In the genomic region with DNA sequence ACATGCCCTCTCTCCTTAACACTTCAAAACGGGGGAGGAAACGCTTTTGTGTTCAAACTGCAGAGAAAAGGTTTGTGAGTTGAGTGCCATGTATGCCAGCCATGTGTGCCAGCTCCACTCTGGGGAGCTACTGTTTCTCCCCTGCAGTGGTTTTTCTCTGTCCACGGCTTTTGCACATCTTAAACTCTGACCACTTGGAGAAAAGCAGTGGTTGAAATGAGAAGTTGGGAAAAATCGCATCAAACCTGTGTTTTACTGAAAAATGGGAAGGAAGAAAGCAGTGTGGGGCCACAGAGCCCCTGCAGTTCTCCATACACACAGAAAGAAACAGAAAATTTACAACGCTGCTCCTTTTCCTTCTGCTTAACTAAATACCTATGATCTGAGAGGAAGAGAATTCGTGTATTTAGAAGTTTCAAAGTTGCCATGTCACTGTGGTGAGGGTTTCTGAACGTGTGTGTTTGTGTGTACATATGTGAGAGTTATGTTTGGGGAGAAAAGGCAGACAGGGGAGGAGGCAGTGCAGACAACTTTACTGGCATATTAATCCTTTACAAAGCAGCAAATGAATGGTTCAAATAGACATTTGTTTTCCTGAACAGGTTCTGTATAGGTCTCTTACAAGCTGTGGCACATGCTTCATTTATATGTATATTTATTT, we compare ENCODE assay signal across 14 mouse cellular contexts.
DNase-seq lines count a peak whose midpoint lies in the region; ATAC-seq and TF ChIP-seq lines count a peak whose summit lies in the region.
"Had no signal": no experiment of that assay in that cellular context is flagged by ENCODE, and none has a peak within 500 bp of the region (broad histone marks: within the 10 kb centered on the region; RNA-seq: fewer than 3 reads in every experiment).

No protein-coding gene starts in this region.

- H3K9ac ChIP-seq in hindbrain, embryonic 11.5 days (ENCODE audit: low read depth, low read length) = peak overlapping the region; percentile 15; the same call in 1 of the 2 replicates
- H3K9ac ChIP-seq in midbrain, embryonic 16.5 days (ENCODE audit: low read depth, low read length) = peak overlapping the region; percentile 67
- no peak overlapping the region for H3K9ac ChIP-seq in liver, embryonic 12.5 days
- no peak overlapping the region for H3K9ac ChIP-seq in lung, postnatal 0 days (replicated peaks; ENCODE audit: low read depth)
- H3K9ac ChIP-seq: heart, embryonic 13.5 days; lung, embryonic 15.5 days had no signal

- TF ChIP-seq CTCF in lung, postnatal 0 days (IDR thresholded peaks at IDR 0.05) = no peak

- peak overlapping the region; percentile 60 for H3K27ac ChIP-seq in hindbrain, embryonic 11.5 days (ENCODE audit: low read depth, low read length)
- H3K27ac ChIP-seq in midbrain, embryonic 16.5 days (ENCODE audit: low read length) = peak overlapping the region; percentile 90
- no peak overlapping the region for H3K27ac ChIP-seq in liver, embryonic 12.5 days
- H3K27ac ChIP-seq in lung, postnatal 0 days (ENCODE audit: low read length) = no peak overlapping the region
- H3K27ac ChIP-seq: heart, embryonic 13.5 days; kidney, postnatal 0 days; lung, embryonic 15.5 days had no signal

- H3K4me1 ChIP-seq in hindbrain, embryonic 11.5 days (replicated peaks; ENCODE audit: control insufficient read depth, insufficient read depth, low read length) = peaks cover 11% of the 10 kb centered on the region; the same call in 1 of the 2 replicates
- peaks cover 45% of the 10 kb centered on the region for H3K4me1 ChIP-seq in midbrain, embryonic 16.5 days (ENCODE audit: control insufficient read depth, insufficient read depth, low read length)
- no peaks in the 10 kb centered on the region for H3K4me1 ChIP-seq in liver, embryonic 12.5 days
- no peaks in the 10 kb centered on the region for H3K4me1 ChIP-seq in lung, postnatal 0 days (ENCODE audit: insufficient read depth, low read depth, low read length)
- H3K4me1 ChIP-seq: heart, embryonic 13.5 days; lung, embryonic 15.5 days had no signal

- no peak for TF ChIP-seq EP300 in lung, postnatal 0 days (IDR thresholded peaks at IDR 0.05)

- H3K4me3 ChIP-seq in hindbrain, embryonic 11.5 days (ENCODE audit: low read depth, low read length) = no peak overlapping the region
- H3K4me3 ChIP-seq in midbrain, embryonic 16.5 days (ENCODE audit: low read depth, low read length) = peak overlapping the region; percentile 27
- H3K4me3 ChIP-seq in liver, embryonic 12.5 days = no peak overlapping the region
- H3K4me3 ChIP-seq in lung, postnatal 0 days (ENCODE audit: low read depth, low read length) = no peak overlapping the region
- H3K4me3 ChIP-seq: heart, embryonic 13.5 days; lung, embryonic 15.5 days; myocyte had no signal

- peak; percentile 15 to 37 for DNase-seq in layer of hippocampus, adult 18-20 months (ENCODE audit: low spot score in 2 of 2)
- DNase-seq in layer of hippocampus, adult 8-10 months (ENCODE audit: low spot score in 2 of 2) = no peak
- peak; percentile 53 to 64 for DNase-seq in cerebellum, postnatal 25 days
- no peak for DNase-seq in hindbrain, embryonic 11.5 days (ENCODE audit: low spot score)
- DNase-seq in MN1 (ENCODE audit: low spot score) = no peak
- DNase-seq in lung, postnatal 0 days (ENCODE audit: low spot score) = no peak
- DNase-seq: adrenal gland, postnatal 14 days had no signal

- H3K4me2 ChIP-seq in hindbrain, embryonic 11.5 days (replicated peaks; ENCODE audit: low read depth, low read length) = no peak overlapping the region
- H3K4me2 ChIP-seq in midbrain, embryonic 16.5 days (ENCODE audit: low read length) = peak overlapping the region; percentile 57
- no peak overlapping the region for H3K4me2 ChIP-seq in liver, embryonic 12.5 days
- no peak overlapping the region for H3K4me2 ChIP-seq in lung, postnatal 0 days (replicated peaks; ENCODE audit: low read depth, low read length)
- H3K4me2 ChIP-seq: heart, embryonic 13.5 days; lung, embryonic 15.5 days had no signal

- no peaks in the 10 kb centered on the region for H3K27me3 ChIP-seq in hindbrain, embryonic 11.5 days (ENCODE audit: control insufficient read depth, insufficient read depth, low read length)
- no peaks in the 10 kb centered on the region for H3K27me3 ChIP-seq in midbrain, embryonic 16.5 days (ENCODE audit: control insufficient read depth, insufficient read depth, low read depth, low read length)
- peaks cover 12% of the 10 kb centered on the region; the same call in 1 of the 2 replicates for H3K27me3 ChIP-seq in liver, embryonic 12.5 days (replicated peaks)
- no peaks in the 10 kb centered on the region for H3K27me3 ChIP-seq in lung, postnatal 0 days (replicated peaks; ENCODE audit: insufficient read depth, low read length)

- no peaks in the 10 kb centered on the region for H3K36me3 ChIP-seq in hindbrain, embryonic 11.5 days (ENCODE audit: control insufficient read depth, insufficient read depth, low read length)
- no peaks in the 10 kb centered on the region for H3K36me3 ChIP-seq in midbrain, embryonic 16.5 days (ENCODE audit: control insufficient read depth, insufficient read depth, low read length)
- no peaks in the 10 kb centered on the region for H3K36me3 ChIP-seq in liver, embryonic 12.5 days
- H3K36me3 ChIP-seq in lung, postnatal 0 days (ENCODE audit: insufficient read depth, low read length) = no peaks in the 10 kb centered on the region
- H3K36me3 ChIP-seq: heart, embryonic 13.5 days; lung, embryonic 15.5 days had no signal

- WGBS in hindbrain, embryonic 11.5 days = 37% methylated on average over 7 of the region's 7 CpGs
- WGBS in midbrain, embryonic 16.5 days = 19% methylated on average over 7 of the region's 7 CpGs
- WGBS in liver, embryonic 12.5 days (ENCODE audit: insufficient replicate concordance) = 33% methylated on average over 7 of the region's 7 CpGs
- 26% methylated on average over 7 of the region's 7 CpGs for WGBS in lung, postnatal 0 days

- H3K9me3 ChIP-seq in hindbrain, embryonic 11.5 days (ENCODE audit: control insufficient read depth, low read length) = no peaks in the 10 kb centered on the region
- H3K9me3 ChIP-seq in midbrain, embryonic 16.5 days (replicated peaks; ENCODE audit: control insufficient read depth, low read length, poor library complexity, severe bottlenecking) = no peaks in the 10 kb centered on the region
- H3K9me3 ChIP-seq in liver, embryonic 12.5 days (replicated peaks) = no peaks in the 10 kb centered on the region
- no peaks in the 10 kb centered on the region for H3K9me3 ChIP-seq in lung, postnatal 0 days (ENCODE audit: low read length)
- H3K9me3 ChIP-seq: heart, embryonic 13.5 days; lung, embryonic 15.5 days had no signal

- no peak for ATAC-seq in hindbrain, embryonic 11.5 days (ENCODE audit: low FRiP score)
- ATAC-seq in midbrain, embryonic 16.5 days = no peak
- ATAC-seq in liver, embryonic 12.5 days = no peak
- no peak for ATAC-seq in lung, postnatal 0 days
- ATAC-seq: Patski had no signal

Comparison
In these comparisons a context has a peak if more than half of its experiments do, and no peak if none do; other contexts are left out.
1. DNase-seq: peak in layer of hippocampus, adult 18-20 months (2 of 2) and cerebellum, postnatal 25 days (2 of 2); none in layer of hippocampus, adult 8-10 months (0 of 2), hindbrain, embryonic 11.5 days (single experiment), MN1 (single experiment) and lung, postnatal 0 days (single experiment).
2. H3K27ac ChIP-seq: peak in hindbrain, embryonic 11.5 days (single experiment) and midbrain, embryonic 16.5 days (single experiment); none in liver, embryonic 12.5 days (single experiment) and lung, postnatal 0 days (single experiment).
3. H3K9ac ChIP-seq: peak in hindbrain, embryonic 11.5 days (single experiment) and midbrain, embryonic 16.5 days (single experiment); none in liver, embryonic 12.5 days (single experiment) and lung, postnatal 0 days (single experiment).